Mouse (Mus musculus) liver, adult 2 months (tissue): ENCODE measurements around the gene Abracl. TPM values are rescaled to one million over a fixed set of nuclear protein-coding genes. Genes with fewer than 3 reads are reported as not detected.

Source experiments
- DNase-seq: peaks from one replicate; pipeline ENCODE4 v3.0.0-alpha.2; 2011; ENCODE audit warnings: low read depth, low spot score; ENCODE audit errors: extremely low read depth
- H3K27ac ChIP-seq: fragments of 200-500 bp; replicated peaks from 2 replicates; pipeline ENCODE4 v1.5.1; 2012; ENCODE audit warnings: low read depth, mild to moderate bottlenecking, control low read depth, inconsistent platforms, low read length; ENCODE audit not compliant: insufficient read depth
- H3K27me3 ChIP-seq: fragments of 200-500 bp; 2 replicates; pipeline ENCODE4 v1.6.1; 2012; ENCODE audit warnings: mild to moderate bottlenecking, moderate library complexity, low read length, inconsistent platforms; ENCODE audit not compliant: control insufficient read depth, insufficient read depth
- H3K36me3 ChIP-seq: fragments of 200-500 bp; 2 replicates; pipeline ENCODE4 v1.6.1; 2012; ENCODE audit warnings: low read length, inconsistent platforms; ENCODE audit not compliant: control insufficient read depth, insufficient read depth
- H3K4me1 ChIP-seq: fragments of 200-500 bp; 2 replicates; pipeline ENCODE4 v1.6.1; 2011; ENCODE audit warnings: low read length; ENCODE audit not compliant: control insufficient read depth, insufficient read depth
- H3K4me3 ChIP-seq: fragments of 200-500 bp; 2 replicates; pipeline ENCODE4 v1.5.1; 2011; ENCODE audit warnings: low read depth, mild to moderate bottlenecking, control low read depth, low read length, moderate library complexity; ENCODE audit not compliant: insufficient read depth
- H3K79me2 ChIP-seq: fragments of 200-500 bp; 2 replicates; pipeline ENCODE4 v1.6.1; 2012; ENCODE audit warnings: inconsistent platforms, mild to moderate bottlenecking, low read length, moderate library complexity; ENCODE audit not compliant: control insufficient read depth, insufficient read depth
- H3K9ac ChIP-seq: fragments of 200-500 bp; 2 replicates; pipeline ENCODE4 v1.6.1; 2012; ENCODE audit warnings: low read depth, mild to moderate bottlenecking, control low read depth, inconsistent platforms, low read length
- CTCF ChIP-seq: fragments of 200-500 bp; IDR thresholded peaks from 2 replicates; pipeline ENCODE4 v1.5.1; 2011; ENCODE audit warnings: low read depth, low read length, control low read depth
- POLR2A ChIP-seq: fragments of 200-500 bp; IDR thresholded peaks from 2 replicates; pipeline ENCODE4 v1.6.1; 2011; ENCODE audit warnings: low read length, control low read depth; ENCODE audit not compliant: insufficient read depth; ENCODE audit errors: extremely low read depth
- WGBS: fragments of 180-500 bp; shearing (Covaris S2); methylation state at CpG from one replicate; pipeline ENCODE4 v1.1.7; 2018; 5-methylcytosine and 5-hydroxymethylcytosine counted together
- polyA plus RNA-seq: library from polyadenylated mRNA; depleted of rRNA; stranded (reverse); fragments of >200 nt; gene quantifications from 2 replicates; pipeline ENCODE4 v1.2.3, GENCODE M21; 2012
- total RNA-seq: library from RNA; depleted of rRNA; stranded (reverse); fragments of >200 nt; gene quantifications from 2 replicates; pipeline ENCODE4 v1.2.3, GENCODE M21; 2014

Gene Abracl
- total and polyA plus RNA-seq, 2 experiments, result 6.3 to 14.3 TPM

GRCm38 (mm10) chr10:18020443-18020842, 2.6 kb downstream of the Abracl start:
- no peak for TF ChIP-seq POLR2A
- TF ChIP-seq CTCF, result no peak
- peaks cover 2% of the 10 kb centered on the region; the same call in 1 of the 2 replicates for H3K4me1 ChIP-seq
- no peak for DNase-seq
- H3K27me3 ChIP-seq, result no peaks in the 10 kb centered on the region
- no peaks in the 10 kb centered on the region; the same call in 1 of the 2 replicates for H3K79me2 ChIP-seq
- WGBS, result 93% methylated on average over 7 of the region's 7 CpGs
- no peak overlapping the region for H3K27ac ChIP-seq
- 0 out of 2 replicates have a peak, but pooled peaks cover 2% of the 10 kb centered on the region for H3K36me3 ChIP-seq
- H3K9ac ChIP-seq, result no peak overlapping the region
- no peak overlapping the region for H3K4me3 ChIP-seq

GRCm38 (mm10) chr10:18011761-18012160, 11.3 kb downstream of the Abracl start:
- H3K9ac ChIP-seq, result no peak overlapping the region
- no peak overlapping the region for H3K4me3 ChIP-seq
- H3K79me2 ChIP-seq, result no peaks in the 10 kb centered on the region
- TF ChIP-seq POLR2A, result no peak
- TF ChIP-seq CTCF, result no peak
- peaks cover 5% of the 10 kb centered on the region; the same call in 1 of the 2 replicates for H3K36me3 ChIP-seq
- WGBS, result 82% methylated on average over 5 of the region's 5 CpGs
- DNase-seq, result no peak
- H3K4me1 ChIP-seq, result no peaks in the 10 kb centered on the region
- no peaks in the 10 kb centered on the region for H3K27me3 ChIP-seq
- H3K27ac ChIP-seq, result no peak overlapping the region

- Histone ChIP-seq H3K79me2 (no peaks in the 10 kb centered on the region), H3K27me3 (no peaks in the 10 kb centered on the region), H3K36me3 (peaks cover 5% of the 10 kb centered on the region; the same call in 1 of the 2 replicates), H3K27ac (no peak overlapping the region), H3K4me3 (no peak overlapping the region), H3K9ac (no peak overlapping the region), H3K4me1 (peaks cover 2% of the 10 kb centered on the region; the same call in 1 of the 2 replicates)
- TF ChIP-seq POLR2A (no peak), CTCF (no peak)
- no peak for DNase-seq
- WGBS, result 76% methylated on average over 1 of the region's 1 CpGs
Observed at GRCm38 (mm10) chr10:18009744-18010143, 13.3 kb downstream of the Abracl start.

- H3K27me3 ChIP-seq, result no peaks in the 10 kb centered on the region
- no peak overlapping the region for H3K27ac ChIP-seq
- TF ChIP-seq POLR2A (no peak), CTCF (no peak)
- no peaks in the 10 kb centered on the region for H3K79me2 ChIP-seq
- H3K4me1 ChIP-seq, result peaks cover 2% of the 10 kb centered on the region; the same call in 1 of the 2 replicates
- H3K36me3 ChIP-seq, result peaks cover 5% of the 10 kb centered on the region; the same call in 1 of the 2 replicates
- no peak for DNase-seq
- no peak overlapping the region for H3K4me3 ChIP-seq
- no peak overlapping the region for H3K9ac ChIP-seq
Observed at GRCm38 (mm10) chr10:18008118-18008517, 15.0 kb downstream of the Abracl start.

GRCm38 (mm10) chr10:18007243-18007642, 15.8 kb downstream of the Abracl start:
- no peaks in the 10 kb centered on the region for H3K27me3 ChIP-seq
- peaks cover 5% of the 10 kb centered on the region; the same call in 1 of the 2 replicates for H3K36me3 ChIP-seq
- no peak overlapping the region for H3K27ac ChIP-seq
- no peak for TF ChIP-seq POLR2A
- no peak for TF ChIP-seq CTCF
- WGBS, result 91% methylated on average over 3 of the region's 3 CpGs
- no peak for DNase-seq
- H3K79me2 ChIP-seq, result no peaks in the 10 kb centered on the region
- H3K4me3 ChIP-seq, result no peak overlapping the region
- peaks cover 2% of the 10 kb centered on the region; the same call in 1 of the 2 replicates for H3K4me1 ChIP-seq
- H3K9ac ChIP-seq, result no peak overlapping the region

- H3K4me3 ChIP-seq, result no peak overlapping the region
Observed at GRCm38 (mm10) chr10:18006756-18007155, 16.3 kb downstream of the Abracl start.

More at GRCm38 (mm10) chr10:18006756-18007155, 16.3 kb downstream of the Abracl start:
- DNase-seq, result peak; percentile 52
- peaks cover 3% of the 10 kb centered on the region; the same call in 1 of the 2 replicates for H3K36me3 ChIP-seq
- no peak overlapping the region for H3K9ac ChIP-seq
- TF ChIP-seq POLR2A (no peak), CTCF (no peak)
- no peak overlapping the region for H3K27ac ChIP-seq
- H3K4me1 ChIP-seq, result peaks cover 2% of the 10 kb centered on the region; the same call in 1 of the 2 replicates
- no peaks in the 10 kb centered on the region for H3K27me3 ChIP-seq
- no peaks in the 10 kb centered on the region for H3K79me2 ChIP-seq
- 94% methylated on average over 1 of the region's 1 CpGs for WGBS
